ENCODE assay signal across 18 mouse cellular contexts in the genomic region with DNA sequence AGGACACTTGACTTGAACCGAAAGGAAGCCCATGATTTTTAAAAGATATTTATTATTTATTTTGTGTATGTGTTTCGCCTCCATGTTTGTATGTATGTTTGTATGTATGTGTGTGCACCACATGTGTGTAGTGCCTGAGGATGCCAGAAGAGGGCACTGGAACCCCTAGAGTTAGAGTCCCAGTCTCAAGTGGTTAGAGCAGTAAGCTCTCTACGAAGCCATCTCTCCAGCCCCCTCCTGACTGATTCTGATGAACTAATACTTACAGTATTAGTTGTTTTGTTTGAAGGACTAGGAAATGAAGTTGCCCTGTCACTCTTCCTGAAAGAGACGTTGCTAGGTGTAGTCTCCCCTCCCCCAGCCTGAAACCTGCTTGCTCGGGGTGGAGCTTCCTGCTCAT. TPM values are rescaled to one million over a fixed set of nuclear protein-coding genes. Genes with fewer than 3 reads are reported as not detected.
DNase-seq lines count a peak whose midpoint lies in the region; ATAC-seq lines count a peak whose summit lies in the region.
"Had no signal": no experiment of that assay in that cellular context is flagged by ENCODE, and none has a peak within 500 bp of the region (broad histone marks: within the 10 kb centered on the region; RNA-seq: fewer than 3 reads in every experiment).

No protein-coding gene starts in this region.

- H3K27ac ChIP-seq in liver, embryonic 11.5 days (ENCODE audit: low read depth, low read length), result no peak overlapping the region
- H3K27ac ChIP-seq in forebrain, embryonic 16.5 days (ENCODE audit: low read length), result no peak overlapping the region
- H3K27ac ChIP-seq: embryonic facial prominence, embryonic 15.5 days had no signal

- H3K27me3 ChIP-seq in liver, embryonic 11.5 days (replicated peaks; ENCODE audit: control insufficient read depth, insufficient read depth, low read length), result no peaks in the 10 kb centered on the region
- H3K27me3 ChIP-seq in forebrain, embryonic 16.5 days (replicated peaks; ENCODE audit: control insufficient read depth, insufficient read depth, low read length), result no peaks in the 10 kb centered on the region
- H3K27me3 ChIP-seq: embryonic facial prominence, embryonic 15.5 days had no signal

- DNase-seq in liver, embryonic 11.5 days (ENCODE audit: low spot score), result no peak
- no peak for DNase-seq in liver
- peak; percentile 95 for DNase-seq in ES-CJ7 (ENCODE audit: low read depth, low spot score)
- peak; percentile 90 for DNase-seq in ZHBTc4 (ENCODE audit: low read depth, low spot score)
- no peak for DNase-seq in urinary bladder, postnatal 14 days (ENCODE audit: low spot score)
- no peak for DNase-seq in kidney, adult 8-10 months
- DNase-seq: heart, adult 18-20 months; heart, postnatal 4 days; kidney, adult 11 months; thymus, adult 18-20 months had no signal

- 65% methylated on average over 5 of the region's 5 CpGs for WGBS in liver, embryonic 11.5 days
- WGBS in forebrain, embryonic 16.5 days, result 56% methylated on average over 5 of the region's 5 CpGs

- H3K4me2 ChIP-seq in liver, embryonic 11.5 days, result no peak overlapping the region
- H3K4me2 ChIP-seq in forebrain, embryonic 16.5 days (ENCODE audit: low read length), result no peak overlapping the region
- H3K4me2 ChIP-seq: embryonic facial prominence, embryonic 15.5 days had no signal

- no peak overlapping the region for H3K4me3 ChIP-seq in liver, embryonic 11.5 days (ENCODE audit: low read depth, low read length)
- no peak overlapping the region for H3K4me3 ChIP-seq in forebrain, embryonic 16.5 days (replicated peaks; ENCODE audit: low read length)
- H3K4me3 ChIP-seq: embryonic facial prominence, embryonic 15.5 days had no signal

- peaks cover 2% of the 10 kb centered on the region; the same call in 1 of the 2 replicates for H3K9me3 ChIP-seq in liver, embryonic 11.5 days (ENCODE audit: control insufficient read depth, low read length)
- no peaks in the 10 kb centered on the region; the same call in 1 of the 2 replicates for H3K9me3 ChIP-seq in forebrain, embryonic 16.5 days (ENCODE audit: control insufficient read depth, low read length)
- H3K9me3 ChIP-seq: embryonic facial prominence, embryonic 15.5 days had no signal

- H3K9ac ChIP-seq in liver, embryonic 11.5 days (ENCODE audit: low read depth, low read length), result no peak overlapping the region
- no peak overlapping the region for H3K9ac ChIP-seq in forebrain, embryonic 16.5 days (replicated peaks; ENCODE audit: low read depth, low read length)
- H3K9ac ChIP-seq: embryonic facial prominence, embryonic 15.5 days had no signal

- no peaks in the 10 kb centered on the region for H3K36me3 ChIP-seq in liver, embryonic 11.5 days (ENCODE audit: control insufficient read depth, insufficient read depth, low read length)
- H3K36me3 ChIP-seq in forebrain, embryonic 16.5 days (ENCODE audit: control insufficient read depth, insufficient read depth), result no peaks in the 10 kb centered on the region
- H3K36me3 ChIP-seq: embryonic facial prominence, embryonic 15.5 days had no signal

- no peaks in the 10 kb centered on the region for H3K4me1 ChIP-seq in liver, embryonic 11.5 days (replicated peaks; ENCODE audit: control insufficient read depth, insufficient read depth, low read length)
- H3K4me1 ChIP-seq in forebrain, embryonic 16.5 days (replicated peaks; ENCODE audit: control insufficient read depth, insufficient read depth, low read length), result no peaks in the 10 kb centered on the region
- H3K4me1 ChIP-seq: embryonic facial prominence, embryonic 15.5 days had no signal

- ATAC-seq in liver, embryonic 11.5 days (replicated peaks; ENCODE audit: low FRiP score), result 0 out of 2 replicates have a peak, but pooled peaks have one; percentile 45
- ATAC-seq in megakaryocyte, adult 5-6 weeks (ENCODE audit: poor library complexity, severe bottlenecking), result 0 out of 2 replicates have a peak, but pooled peaks have one; percentile 49
- no peak for ATAC-seq in forebrain, embryonic 16.5 days

RNA-seq across cellular contexts. Expression of gene Cyb5r1, which starts 5.6 kb away (rescaled TPM):
- polyA plus RNA-seq in liver, embryonic 11.5 days (2014; fragmentation: Nextera tagmentation; extraction: Ambion mirVana), result 34.3 and 36.9 TPM in 2 replicates
- total RNA-seq in megakaryocyte, adult 5-6 weeks (2015), result 54.5 and 69.7 TPM in 2 replicates
- total RNA-seq in megakaryocyte, adult 5-6 weeks (2017), result 43.8 and 46.8 TPM in 2 replicates
- 20.3 and 23.3 TPM in 2 replicates for polyA plus RNA-seq in forebrain, embryonic 16.5 days (2015; fragmentation: Nextera tagmentation; extraction: Ambion mirVana)

RNA-seq across cellular contexts. Expression of gene 4933406M09Rik, which starts 14.0 kb away (rescaled TPM):
- not detected in 2 replicates for polyA plus RNA-seq in liver, embryonic 11.5 days (2014; fragmentation: Nextera tagmentation; extraction: Ambion mirVana)
- not detected in 2 replicates for total RNA-seq in megakaryocyte, adult 5-6 weeks (2015)
- total RNA-seq in megakaryocyte, adult 5-6 weeks (2017), result not detected in 2 replicates
- polyA plus RNA-seq in forebrain, embryonic 16.5 days (2015; fragmentation: Nextera tagmentation; extraction: Ambion mirVana), result not detected in 2 replicates
- total RNA-seq: adrenal gland, postnatal 4 days; heart, adult 18-20 months; heart, postnatal 4 days; layer of hippocampus, adult 18-20 months had no signal
- polyA plus RNA-seq: embryonic facial prominence, embryonic 15.5 days; frontal cortex, adult 2 months; limb, embryonic 11.5 days; spleen, adult 2 months had no signal

RNA-seq across cellular contexts. Expression of gene Adipor1, which starts 15.4 kb away (rescaled TPM):
- polyA plus RNA-seq in liver, embryonic 11.5 days (2014; fragmentation: Nextera tagmentation; extraction: Ambion mirVana), result 91.7 and 99.2 TPM in 2 replicates
- total RNA-seq in megakaryocyte, adult 5-6 weeks (2015), result 118 and 120 TPM in 2 replicates
- 73.8 and 83.6 TPM in 2 replicates for total RNA-seq in megakaryocyte, adult 5-6 weeks (2017)
- polyA plus RNA-seq in forebrain, embryonic 16.5 days (2015; fragmentation: Nextera tagmentation; extraction: Ambion mirVana), result 63.9 and 65.5 TPM in 2 replicates

RNA-seq across cellular contexts. Expression of gene Tmem183a, which starts 38.0 kb away (rescaled TPM):
- 95.6 and 101 TPM in 2 replicates for polyA plus RNA-seq in liver, embryonic 11.5 days (2014; fragmentation: Nextera tagmentation; extraction: Ambion mirVana)
- 33.5 and 39.2 TPM in 2 replicates for total RNA-seq in megakaryocyte, adult 5-6 weeks (2015)
- total RNA-seq in megakaryocyte, adult 5-6 weeks (2017), result 50.4 and 55.3 TPM in 2 replicates
- polyA plus RNA-seq in forebrain, embryonic 16.5 days (2015; fragmentation: Nextera tagmentation; extraction: Ambion mirVana), result 150 and 151 TPM in 2 replicates

RNA-seq across cellular contexts. Expression of gene Klhl12, which starts 55.6 kb away (rescaled TPM):
- 44.5 and 46.0 TPM in 2 replicates for polyA plus RNA-seq in liver, embryonic 11.5 days (2014; fragmentation: Nextera tagmentation; extraction: Ambion mirVana)
- 10.0 and 10.2 TPM in 2 replicates for total RNA-seq in megakaryocyte, adult 5-6 weeks (2015)
- total RNA-seq in megakaryocyte, adult 5-6 weeks (2017), result 11.2 and 12.8 TPM in 2 replicates
- polyA plus RNA-seq in forebrain, embryonic 16.5 days (2015; fragmentation: Nextera tagmentation; extraction: Ambion mirVana), result 42.5 and 44.6 TPM in 2 replicates

Comparison
In these comparisons a context has a peak if more than half of its experiments do, and no peak if none do; other contexts are left out.
1. DNase-seq: peak in ES-CJ7 (single experiment) and ZHBTc4 (single experiment); none in liver, embryonic 11.5 days (single experiment), liver (single experiment), urinary bladder, postnatal 14 days (single experiment) and kidney, adult 8-10 months (0 of 2).